Mouse (Mus musculus) Patski (cell line): ENCODE results near the gene Zfp37. TPM values are rescaled to one million over a fixed set of nuclear protein-coding genes. Genes with fewer than 3 reads are reported as not detected.

Source experiments
- ATAC-seq: fragments of 100-300 bp; one replicate; pipeline ENCODE4 v1.8.0; 2021
- CTCF ChIA-PET: fragments of 350-600 bp; sonication (Branson Sonifier 250); formaldehyde crosslinking; loops from one replicate; lab custom pipeline; 2022; ENCODE audit warnings: inconsistent platforms; lab: Charles Lee
- POLR2A ChIA-PET: fragments of 350-600 bp; sonication (Branson Sonifier 250); formaldehyde crosslinking; loops from one replicate; lab custom pipeline; 2022; ENCODE audit warnings: antibody characterized with exemption, inconsistent platforms; lab: Charles Lee
- DNase-seq: peaks from one replicate; pipeline ENCODE4 v3.0.0-alpha.2; 2011; ENCODE audit warnings: low read depth, low spot score
- H3K27me3 ChIP-seq: fragments of 371-371 bp; one replicate; pipeline ENCODE4 v1.5.1; 2021
- CTCF ChIP-seq: fragments of 100-300 bp; IDR thresholded peaks from one replicate; pipeline ENCODE4 v1.5.1; 2021
- in situ Hi-C: fragments of 300-500 bp; cut with MboI; formaldehyde crosslinking; loops from 3 replicates; pipeline ENCODE4 v1.11.1; 2018; ENCODE audit warnings: low pct_unique_long_range_greater_than_20kb, mixed read lengths
- polyA plus RNA-seq: library from polyadenylated mRNA; unstranded; gene quantifications from one replicate; pipeline ENCODE4 v1.2.3, GENCODE M21; 2021

The Zfp37 gene
- polyA plus RNA-seq, 1 experiment from 2014 or later = 8.0 TPM

DNA sequence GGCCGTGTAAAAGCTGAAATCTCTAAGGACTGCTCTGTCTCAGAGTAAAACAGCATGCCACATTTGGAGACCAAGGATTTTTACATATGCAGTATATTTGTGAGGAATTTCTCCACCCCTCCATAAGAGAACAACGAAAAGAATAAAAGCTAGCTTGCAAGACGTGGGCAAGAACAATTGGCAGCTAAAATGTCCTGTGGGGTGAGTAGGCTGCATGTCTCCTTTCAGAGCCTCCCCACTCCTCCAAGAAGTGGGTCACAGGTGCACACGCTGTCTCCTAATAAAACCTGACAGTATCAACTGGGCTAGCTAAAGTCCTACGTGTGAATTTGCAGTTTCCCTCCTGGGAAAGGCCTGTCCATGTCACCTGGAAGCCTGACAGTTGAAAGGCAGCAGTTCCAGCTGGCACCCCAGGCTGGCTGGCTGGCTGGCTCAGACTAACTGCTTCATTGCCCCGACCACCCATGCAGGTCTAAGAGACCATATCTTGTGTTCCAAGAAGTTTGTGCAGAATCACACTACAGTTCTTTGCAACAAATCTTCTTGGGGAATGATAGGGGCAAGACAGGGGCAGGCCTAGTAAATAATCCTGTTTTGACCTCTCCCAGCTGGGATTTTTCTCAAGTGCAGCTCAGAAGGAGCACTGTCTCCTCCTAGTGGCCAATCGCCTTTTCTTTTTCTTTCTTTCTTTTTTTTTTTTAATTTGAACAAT is 32.4 kb upstream of the Zfp37 start:
- peak; percentile 51 for TF ChIP-seq CTCF
- in situ Hi-C loops = loop anchor here (25.0 kb wide), 1 partner anchor 201 kb away; the partner anchor contains the start of gene Mup20
- ATAC-seq = no peak
- H3K27me3 ChIP-seq = no peaks in the 10 kb centered on the region
- POLR2A ChIA-PET = interaction anchor here (0.8 kb wide), 1 partner anchor 13 kb away, joined by 3 read pairs; no protein-coding TSS in a partner anchor
- CTCF ChIA-PET = interaction anchor here (0.7 to 1.5 kb wide), 3 partner anchors 11 to 38 kb away, joined by 3 to 4 read pairs (median 3); no protein-coding TSS in a partner anchor
- DNase-seq = no peak

GRCm38 (mm10) chr4:62262276-62262675 is 31.4 kb upstream of the Zfp37 start, which contains the start of gene Slc31a2:
TSS of gene Slc31a2 (plus strand) at chr4:62262562.
- no peaks in the 10 kb centered on the region for H3K27me3 ChIP-seq
- TF ChIP-seq CTCF = no peak
- CTCF ChIA-PET = interaction anchor here (1.1 kb wide), 1 partner anchor 39 kb away, joined by 3 read pairs; no protein-coding TSS in a partner anchor
- no peak for ATAC-seq
- no peak for DNase-seq
- POLR2A ChIA-PET = no interaction called here
- in situ Hi-C loops = loop anchor here (25.0 kb wide), 1 partner anchor 200 kb away; the partner anchor contains the start of gene Mup20

DNA sequence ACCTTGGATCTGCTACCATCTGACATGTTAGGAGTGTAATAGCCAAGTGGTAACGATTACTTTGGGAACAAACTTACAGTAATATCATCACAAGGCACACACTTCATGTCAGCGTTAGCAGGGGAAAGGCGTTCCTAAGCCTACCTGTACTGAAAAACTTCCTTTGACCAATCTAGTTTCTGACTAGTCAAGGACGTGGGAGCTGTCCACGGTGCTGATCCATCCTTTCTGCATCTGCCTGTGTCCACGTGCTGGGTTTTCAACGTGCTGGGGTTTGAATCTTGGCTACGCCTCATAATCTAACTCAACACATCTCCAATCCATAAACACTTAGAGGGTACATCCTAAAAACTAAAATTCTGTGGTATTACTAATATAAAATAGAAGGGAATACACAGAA is 26.1 kb upstream of the Zfp37 start:
- ChIA-PET POLR2A (no interaction called here), CTCF (no interaction called here)
- in situ Hi-C loops = loop anchor here (25.0 kb wide), 1 partner anchor 195 kb away; the partner anchor contains the start of gene Mup20
- TF ChIP-seq CTCF = no peak
- no peak for ATAC-seq
- DNase-seq = no peak
- no peaks in the 10 kb centered on the region for H3K27me3 ChIP-seq

GRCm38 (mm10) chr4:62254551-62254950 is 23.7 kb upstream of the Zfp37 start:
- ChIA-PET POLR2A (no interaction called here), CTCF (no interaction called here)
- no peak for DNase-seq
- TF ChIP-seq CTCF = no peak
- in situ Hi-C loops = loop anchor here (25.0 kb wide), 1 partner anchor 192 kb away; the partner anchor contains the start of gene Mup20
- H3K27me3 ChIP-seq = no peaks in the 10 kb centered on the region
- no peak for ATAC-seq

DNA sequence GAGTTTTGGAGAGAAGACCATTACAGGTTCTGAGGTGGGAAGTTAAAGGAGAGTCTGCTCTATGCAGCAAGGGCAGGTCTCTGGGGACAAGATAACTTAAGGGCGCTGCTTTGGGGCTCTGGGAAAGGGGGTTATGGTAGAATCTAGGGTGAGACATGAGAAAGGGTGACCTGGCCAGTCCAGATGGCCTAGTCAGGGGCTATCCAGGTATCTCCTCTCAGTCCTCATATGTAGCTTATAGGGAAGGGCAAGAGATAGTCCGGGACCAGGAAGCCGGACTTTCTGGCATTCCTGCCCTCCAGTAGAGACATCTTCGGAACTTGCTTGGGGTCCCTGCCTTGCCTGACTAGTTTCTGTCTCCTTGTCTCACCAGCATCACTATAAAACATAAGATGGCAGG is 20.9 kb upstream of the Zfp37 start:
- CTCF ChIA-PET = interaction anchor here (0.9 to 1.1 kb wide), 2 partner anchors 12 to 156 kb away, joined by 3 read pairs; no protein-coding TSS in a partner anchor
- POLR2A ChIA-PET = no interaction called here
- DNase-seq = no peak
- no peak for TF ChIP-seq CTCF
- in situ Hi-C loops = loop anchor here (25.0 kb wide), 1 partner anchor 189 kb away; the partner anchor contains the start of gene Mup20
- ATAC-seq = no peak
- no peaks in the 10 kb centered on the region for H3K27me3 ChIP-seq

DNA sequence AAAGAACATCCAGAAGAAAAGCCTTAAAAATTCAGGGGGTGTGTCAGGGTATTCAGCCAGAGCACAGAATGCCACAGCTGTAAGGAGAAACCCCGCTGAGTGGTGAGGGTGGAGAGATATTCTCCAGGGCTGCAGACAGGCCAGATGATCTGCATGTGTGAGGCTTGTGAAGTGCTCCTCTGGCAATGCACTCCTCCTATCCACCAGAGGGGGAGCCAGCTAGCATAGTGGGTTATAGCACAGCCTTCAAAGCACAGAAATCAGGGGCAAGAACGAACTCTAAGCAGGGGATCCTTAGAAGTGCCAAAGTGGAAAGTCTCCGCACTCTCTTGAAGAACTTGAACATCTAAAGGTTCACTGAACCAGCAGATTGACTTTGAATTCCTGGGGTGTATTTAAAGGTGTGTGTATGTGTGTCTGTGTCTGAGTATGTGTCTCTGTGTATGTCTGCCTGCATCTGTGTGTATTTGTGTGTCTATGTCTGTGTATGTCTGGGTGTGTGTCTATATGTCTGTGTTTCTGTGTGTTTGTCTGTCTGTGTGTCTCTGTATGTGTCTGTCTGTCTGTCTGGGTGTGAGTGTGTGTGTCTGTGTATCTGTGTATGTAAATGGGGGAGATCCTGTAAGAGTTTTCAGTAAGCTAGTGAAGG is 20.2 kb upstream of the Zfp37 start:
- CTCF ChIA-PET = interaction anchor here (1.1 kb wide), 1 partner anchor 156 kb away, joined by 3 read pairs; no protein-coding TSS in a partner anchor
- no peaks in the 10 kb centered on the region for H3K27me3 ChIP-seq
- DNase-seq = no peak
- peak; percentile 51 for ATAC-seq
- peak; percentile 49 for TF ChIP-seq CTCF
- in situ Hi-C loops = loop anchor here (25.0 kb wide), 1 partner anchor 189 kb away; the partner anchor contains the start of gene Mup20
- POLR2A ChIA-PET = no interaction called here

DNA sequence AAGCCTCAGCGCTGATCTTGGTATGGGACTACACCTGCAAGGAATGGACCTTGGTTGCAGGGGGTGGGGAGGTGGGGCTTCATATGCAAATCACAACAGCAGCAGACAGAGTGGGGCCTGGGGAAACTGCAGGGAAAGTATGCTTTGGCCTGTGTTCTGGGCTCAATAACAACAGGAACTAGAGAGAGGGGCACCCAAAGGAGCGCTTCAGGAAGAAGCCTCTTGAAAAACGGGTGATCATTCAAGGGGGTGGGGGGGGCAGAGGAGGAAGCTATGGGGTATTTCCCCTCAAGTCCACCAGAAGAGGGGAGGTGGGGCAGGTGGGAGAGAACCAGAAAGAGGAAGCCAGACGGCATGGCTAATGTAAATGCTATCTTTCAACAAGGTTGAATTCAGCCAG is 17.5 kb upstream of the Zfp37 start:
- no peak for DNase-seq
- TF ChIP-seq CTCF = no peak
- no peak for ATAC-seq
- CTCF ChIA-PET = no interaction called here
- POLR2A ChIA-PET = no interaction called here
- in situ Hi-C loops = no loop called here
- no peaks in the 10 kb centered on the region for H3K27me3 ChIP-seq

GRCm38 (mm10) chr4:62240586-62240985 is 9.7 kb upstream of the Zfp37 start:
- DNase-seq (no peak), ATAC-seq (no peak)
- in situ Hi-C loops = no loop called here
- ChIA-PET CTCF (no interaction called here), POLR2A (no interaction called here)
- no peaks in the 10 kb centered on the region for H3K27me3 ChIP-seq
- TF ChIP-seq CTCF = no peak

DNA sequence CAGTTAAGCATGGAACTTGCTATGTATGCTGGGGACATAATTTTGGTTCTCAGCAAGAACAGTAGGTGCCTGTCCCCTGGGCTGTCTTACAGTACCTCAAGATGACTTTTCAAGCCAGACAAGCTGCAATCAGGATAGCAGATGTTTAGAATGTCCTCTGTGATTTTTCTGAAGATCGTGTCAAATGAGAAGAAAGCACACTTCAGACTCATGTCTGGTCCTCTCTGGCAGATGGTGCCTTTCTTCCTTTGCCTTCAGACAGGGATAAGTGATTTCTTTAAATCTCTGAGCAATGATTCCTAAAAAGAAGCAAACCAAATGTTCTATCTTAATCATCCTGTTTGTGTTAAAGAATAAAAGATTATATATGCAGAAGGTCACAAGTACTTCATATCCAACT is 694 bp downstream of the Zfp37 start:
- DNase-seq (no peak), ATAC-seq (no peak)
- TF ChIP-seq CTCF = no peak
- H3K27me3 ChIP-seq = no peaks in the 10 kb centered on the region
- in situ Hi-C loops = no loop called here
- ChIA-PET POLR2A (no interaction called here), CTCF (no interaction called here)

- ChIA-PET POLR2A (no interaction called here), CTCF (interaction anchor here (1.5 to 1.6 kb wide), 2 partner anchors 16 to 19 kb away, joined by 5 read pairs; no protein-coding TSS in a partner anchor)
- ATAC-seq (no peak), DNase-seq (no peak)
- in situ Hi-C loops = no loop called here
- no peaks in the 10 kb centered on the region for H3K27me3 ChIP-seq
- peak; percentile 45 for TF ChIP-seq CTCF
Measured at GRCm38 (mm10) chr4:62229448-62229847, 1.4 kb downstream of the Zfp37 start.
